Mouse (Mus musculus) right cerebral cortex, postnatal 25 days (tissue): ENCODE results near the gene Gdf5.

Source experiments
- DNase-seq: peaks from one replicate; pipeline ENCODE4 v3.0.0; 2022

The Gdf5 gene

GRCm38 (mm10) chr2:155945124-155945523 is at the start of gene Gdf5:
Gdf5 (minus strand) TSS chr2:155945367.
- DNase-seq, result peak; percentile 26

GRCm38 (mm10) chr2:155991863-155992321 is 46.7 kb upstream of the Gdf5 start:
- DNase-seq, result peak; percentile 35

- DNase-seq, result no peak
Observed at GRCm38 (mm10) chr2:155991151-155991550, 46.0 kb upstream of the Gdf5 start.

- DNase-seq, result no peak
Observed at GRCm38 (mm10) chr2:155989085-155989484, 43.9 kb upstream of the Gdf5 start.

- DNase-seq, result no peak
Observed at GRCm38 (mm10) chr2:155987131-155987530, 42.0 kb upstream of the Gdf5 start.

- DNase-seq, result no peak
Observed at GRCm38 (mm10) chr2:155985776-155986175, 40.6 kb upstream of the Gdf5 start.

GRCm38 (mm10) chr2:155979328-155979991 is 34.3 kb upstream of the Gdf5 start:
- no peak for DNase-seq

- DNase-seq, result peak; percentile 26
Observed at GRCm38 (mm10) chr2:155974087-155974731, 29.0 kb upstream of the Gdf5 start.

- no peak for DNase-seq
Observed at GRCm38 (mm10) chr2:155973348-155973747, 28.2 kb upstream of the Gdf5 start.

- no peak for DNase-seq
Observed at GRCm38 (mm10) chr2:155962991-155963390, 17.8 kb upstream of the Gdf5 start.

GRCm38 (mm10) chr2:155961862-155962261 is 16.7 kb upstream of the Gdf5 start:
- DNase-seq, result no peak

GRCm38 (mm10) chr2:155959981-155960380 is 14.8 kb upstream of the Gdf5 start:
- DNase-seq, result no peak

- peak; percentile 88 for DNase-seq
Observed at GRCm38 (mm10) chr2:155956134-155957059, 11.2 kb upstream of the Gdf5 start, which contains the start of gene Cep250. Cep250 (plus strand) TSS chr2:155956458.

GRCm38 (mm10) chr2:155952006-155952405 is 6.8 kb upstream of the Gdf5 start:
- peak; percentile 40 for DNase-seq

- no peak for DNase-seq
Observed at GRCm38 (mm10) chr2:155949362-155949761, 4.2 kb upstream of the Gdf5 start.

GRCm38 (mm10) chr2:155947390-155948002 is 2.3 kb upstream of the Gdf5 start:
- DNase-seq, result no peak

GRCm38 (mm10) chr2:155946499-155946898 is 1.3 kb upstream of the Gdf5 start:
- no peak for DNase-seq

- DNase-seq, result peak; percentile 41
Observed at GRCm38 (mm10) chr2:155946069-155946468, 902 bp upstream of the Gdf5 start.

- DNase-seq, result no peak
Observed at GRCm38 (mm10) chr2:155945580-155945979, 413 bp upstream of the Gdf5 start.

GRCm38 (mm10) chr2:155944685-155945084 is 482 bp downstream of the Gdf5 start:
- DNase-seq, result no peak

- DNase-seq, result no peak
Observed at GRCm38 (mm10) chr2:155943463-155943862, 1.7 kb downstream of the Gdf5 start.

- DNase-seq, result no peak
Observed at GRCm38 (mm10) chr2:155941697-155942442, 3.3 kb downstream of the Gdf5 start.
